Mouse (Mus musculus) small intestine, adult 2 months (tissue): Measurements from ENCODE around the gene Agap1.

ENCODE experiments used
- CTCF ChIP-seq: fragments of 200-500 bp; IDR thresholded peaks from 2 replicates; pipeline ENCODE4 v1.5.1; 2012; ENCODE audit warnings: low read depth, mild to moderate bottlenecking, control low read depth, inconsistent platforms, low read length, moderate library complexity, mixed read lengths; ENCODE audit not compliant: insufficient replicate concordance, insufficient read length; ENCODE audit errors: extremely low read depth
- POLR2A ChIP-seq: fragments of 200-500 bp; IDR thresholded peaks from 2 replicates; pipeline ENCODE4 v1.6.1; 2012; ENCODE audit warnings: low read depth, mild to moderate bottlenecking, control low read depth, inconsistent platforms, low read length, moderate library complexity

DNA sequence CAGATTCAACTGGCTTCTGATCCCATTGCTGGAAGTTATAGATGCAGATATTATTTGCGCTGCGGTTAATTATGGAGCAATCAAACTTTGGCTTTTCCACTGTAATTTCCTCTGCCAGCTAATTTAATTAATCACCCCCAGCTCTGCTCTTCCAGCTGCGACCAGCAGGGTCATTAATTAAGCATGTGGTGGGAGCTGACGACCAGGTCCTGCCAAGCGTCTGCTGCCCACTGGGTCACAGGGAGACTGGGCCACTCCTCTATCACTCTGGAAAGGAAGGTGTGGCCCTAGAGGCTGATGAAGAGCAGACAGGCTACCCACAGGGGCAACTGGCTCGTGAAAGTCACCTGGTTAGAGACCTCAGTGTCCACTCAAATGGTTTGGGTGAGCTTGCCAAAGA, 411.2 kb downstream of the Agap1 start:
- TF ChIP-seq CTCF, result no peak
- no peak for TF ChIP-seq POLR2A
